Mouse (Mus musculus) v-Abl transformed pro-B cells (cell line): ENCODE measurements around the gene Zfp622.

Source experiments
- in situ Hi-C, 2 experiments: fragments of 400-800 bp; cut with MboI; formaldehyde crosslinking; loops; one replicate each; pipeline ENCODE4 v1.15.1; 2025; ENCODE audit not compliant: unreplicated experiment in 2 of 2

Zfp622 gene

GRCm38 (mm10) chr15:25984067-25984733, at the start of gene Zfp622:
Gene Zfp622, plus strand, starts transcription at chr15:25984366.
- in situ Hi-C loops = loop anchor here (5.0 to 25.0 kb wide), 6 partner anchors 92 to 1878 kb away; partner anchors contain the start of gene Otulin (in 2 of the 2)

- in situ Hi-C loops = no loop called here
Observed at GRCm38 (mm10) chr15:25934411-25934810, 49.8 kb upstream of the Zfp622 start.

GRCm38 (mm10) chr15:25938496-25938895, 45.7 kb upstream of the Zfp622 start:
- in situ Hi-C loops = no loop called here

DNA sequence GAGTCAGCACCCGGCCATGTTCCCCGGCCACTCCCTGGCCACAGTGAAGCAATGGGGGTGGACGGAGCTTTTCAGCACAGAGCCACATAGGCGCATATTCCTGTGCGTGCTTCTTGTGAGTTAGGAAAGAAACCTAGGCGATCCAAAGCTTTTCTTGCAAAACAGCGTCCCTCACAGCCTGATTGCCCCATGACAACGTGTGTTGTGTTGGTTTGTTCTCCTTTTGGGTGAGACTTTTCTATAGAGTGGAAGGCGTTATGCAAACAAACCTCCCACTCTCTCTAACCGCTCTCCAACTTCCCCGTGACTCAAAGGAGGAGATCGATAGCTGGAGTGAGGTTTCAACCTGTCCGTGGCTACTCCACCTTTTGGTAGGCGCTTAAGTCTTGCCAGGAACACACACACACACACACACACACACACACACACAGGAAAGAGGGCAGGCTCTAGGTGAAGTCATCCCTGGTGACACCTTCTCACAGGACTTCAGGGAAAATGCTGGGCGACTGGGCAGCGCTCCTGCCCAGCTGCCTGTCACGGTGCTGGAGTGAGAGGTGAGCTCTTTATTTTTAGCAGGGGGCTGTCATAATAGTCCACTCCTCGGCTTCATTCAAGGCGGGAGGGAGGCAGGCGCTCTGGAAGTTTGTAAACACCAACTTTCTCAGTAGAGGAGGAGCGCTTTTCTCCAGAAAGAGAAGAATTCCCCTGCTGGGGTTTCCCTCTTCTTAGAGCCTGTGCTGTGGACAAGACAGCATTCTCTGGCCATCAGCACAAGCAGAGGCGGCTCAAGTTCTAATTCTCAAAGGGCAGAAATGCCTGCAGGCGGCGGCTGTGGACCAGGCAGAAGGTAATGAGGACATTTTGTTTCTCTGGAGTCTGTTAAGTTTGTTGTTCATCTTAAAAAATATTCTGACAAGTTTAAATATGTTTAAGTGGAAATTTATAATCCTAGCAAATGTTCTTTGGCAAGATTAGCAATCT, 43.5 kb upstream of the Zfp622 start:
- in situ Hi-C loops = no loop called here

GRCm38 (mm10) chr15:25941514-25941913, 42.7 kb upstream of the Zfp622 start:
- in situ Hi-C loops = no loop called here

DNA sequence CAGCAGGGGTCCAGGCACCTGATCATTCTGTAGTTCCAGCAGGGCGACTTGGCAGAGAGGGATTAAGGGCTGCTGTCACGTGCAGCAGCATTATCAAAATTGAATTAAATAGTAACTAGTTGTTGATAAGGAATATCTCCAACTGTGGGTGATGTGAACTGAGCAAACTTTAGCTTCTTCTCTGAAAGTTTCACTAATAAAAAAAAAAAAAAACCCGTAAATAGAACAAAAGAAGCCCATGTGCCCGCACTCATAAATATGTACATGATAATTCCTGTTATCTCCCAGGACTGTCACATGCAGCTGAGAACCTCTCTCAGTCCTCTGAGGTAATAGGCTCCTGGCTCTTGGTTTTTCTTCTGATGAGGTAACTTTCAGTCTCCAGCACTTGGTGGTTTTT, 41.8 kb upstream of the Zfp622 start:
- in situ Hi-C loops = no loop called here

DNA sequence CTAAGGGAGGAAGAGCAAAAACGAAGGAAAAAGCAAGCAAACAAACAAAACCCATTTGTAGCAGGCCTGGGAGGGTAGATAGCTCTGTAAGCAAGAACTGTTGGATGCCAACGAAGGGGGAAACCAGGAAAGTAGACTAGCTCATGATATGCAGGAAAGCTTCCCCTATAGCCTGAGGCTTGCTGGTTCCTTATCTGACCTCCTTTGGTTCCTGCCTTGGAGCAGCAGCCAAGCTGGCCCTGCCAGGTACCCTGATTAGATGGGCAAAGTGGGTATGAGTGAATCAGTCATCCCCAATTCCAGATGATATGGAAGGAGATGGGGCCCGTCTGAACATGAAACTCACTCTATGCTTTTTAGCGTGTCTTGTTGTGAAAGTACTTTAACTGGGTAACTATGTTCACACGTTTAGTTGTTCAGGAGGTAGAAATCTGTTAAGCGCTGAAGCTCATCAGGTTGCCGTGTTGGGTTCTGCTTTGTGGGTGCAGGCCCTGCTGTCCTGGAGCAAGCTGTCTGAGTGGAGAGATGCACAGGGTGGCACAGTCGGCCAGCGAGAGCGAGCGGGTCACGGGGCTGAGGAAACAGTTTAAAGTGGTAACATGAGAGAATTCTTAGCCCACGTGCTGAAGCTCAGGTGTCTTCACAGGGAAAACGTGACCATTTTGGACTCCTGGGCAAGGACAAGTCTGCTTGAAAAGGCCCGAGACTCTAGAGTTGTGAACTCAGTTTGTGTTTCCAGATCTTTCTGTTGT, 40.6 kb upstream of the Zfp622 start:
- in situ Hi-C loops = no loop called here

DNA sequence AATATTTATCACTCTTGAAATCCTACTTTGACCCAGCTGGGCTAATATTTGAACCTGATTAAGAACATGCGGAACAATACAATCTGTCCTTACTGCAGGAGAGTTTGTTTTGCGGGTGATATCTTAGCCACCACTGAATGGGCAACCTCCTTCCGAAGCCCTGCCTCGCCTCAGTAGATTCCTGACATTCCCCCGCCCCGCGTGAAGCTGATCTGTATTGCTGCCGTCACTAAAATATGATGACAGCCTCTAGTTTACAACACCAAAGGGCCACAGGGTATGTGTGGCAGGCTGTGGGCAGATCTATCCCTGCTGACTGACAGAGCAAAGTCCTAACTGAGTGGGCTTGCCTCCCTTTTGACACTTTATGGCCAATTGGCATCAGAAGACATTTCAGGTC, 38.9 kb upstream of the Zfp622 start:
- in situ Hi-C loops = no loop called here

GRCm38 (mm10) chr15:25946482-25946881, 37.7 kb upstream of the Zfp622 start:
- in situ Hi-C loops = no loop called here

DNA sequence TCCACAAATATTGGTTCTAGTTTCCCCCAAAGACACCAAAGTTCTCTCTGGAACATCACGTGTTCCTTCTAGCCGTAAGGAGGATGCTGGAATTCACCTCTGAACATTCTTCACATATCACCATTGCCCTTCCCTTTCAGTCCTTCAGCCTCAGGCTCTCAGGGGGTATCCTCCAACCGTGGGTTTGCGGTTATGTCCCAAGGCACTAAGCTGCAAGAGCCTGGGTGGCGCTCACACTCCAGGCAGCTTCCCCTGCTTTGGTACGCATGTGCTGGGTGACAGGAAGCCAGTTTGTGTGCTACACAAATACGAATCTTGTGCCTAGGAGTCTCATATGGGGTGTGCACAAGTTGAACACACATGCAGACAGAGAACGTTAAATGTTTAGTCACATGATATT, 36.8 kb upstream of the Zfp622 start:
- in situ Hi-C loops = no loop called here

DNA sequence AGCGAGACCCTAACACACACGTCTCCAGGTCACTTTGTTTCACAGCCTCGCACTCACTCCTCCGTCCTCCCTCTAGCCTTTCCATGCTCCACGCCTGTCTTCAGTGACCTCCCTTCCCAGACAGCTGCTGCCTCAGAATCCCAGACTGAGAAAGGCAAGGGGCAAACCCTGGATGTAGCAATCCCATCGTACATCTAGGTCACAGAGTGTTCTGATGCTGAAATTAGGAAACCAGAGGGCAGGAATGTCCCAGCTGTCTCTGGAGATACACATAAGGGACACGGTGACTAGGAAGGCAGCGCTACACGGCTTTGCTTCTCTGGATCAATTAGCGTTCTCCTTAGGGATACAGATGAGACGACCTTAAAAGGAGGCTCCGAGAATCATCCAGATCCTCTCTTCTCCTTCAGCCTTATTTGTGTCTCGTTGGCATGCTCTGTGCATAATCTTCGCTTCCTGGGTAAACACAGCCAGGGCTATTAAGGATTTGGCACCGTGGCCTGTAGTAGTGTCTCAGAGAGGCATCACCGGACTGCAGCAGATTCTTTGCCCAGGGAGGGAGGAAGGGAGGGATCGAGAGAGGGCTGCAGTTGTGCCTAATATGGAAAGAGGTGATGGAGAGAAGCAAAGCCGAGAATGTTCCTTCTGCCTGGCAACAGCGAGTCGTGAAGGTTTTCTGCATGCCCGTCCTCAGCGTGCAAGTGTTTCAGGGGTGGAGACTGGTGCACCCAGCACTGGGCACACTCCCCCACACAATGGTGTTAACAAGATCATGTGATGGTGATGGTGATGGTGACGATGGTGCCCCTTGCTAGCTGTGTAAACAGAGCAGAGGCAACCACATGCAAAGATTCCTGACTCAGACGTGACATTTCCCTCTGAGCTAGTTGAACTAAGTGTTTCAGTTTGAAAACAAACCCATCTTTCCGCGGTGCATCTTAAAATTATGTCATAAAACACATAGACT, 35.6 kb upstream of the Zfp622 start:
- in situ Hi-C loops = no loop called here

- in situ Hi-C loops = no loop called here
Observed at GRCm38 (mm10) chr15:25949696-25950095, 34.5 kb upstream of the Zfp622 start.

DNA sequence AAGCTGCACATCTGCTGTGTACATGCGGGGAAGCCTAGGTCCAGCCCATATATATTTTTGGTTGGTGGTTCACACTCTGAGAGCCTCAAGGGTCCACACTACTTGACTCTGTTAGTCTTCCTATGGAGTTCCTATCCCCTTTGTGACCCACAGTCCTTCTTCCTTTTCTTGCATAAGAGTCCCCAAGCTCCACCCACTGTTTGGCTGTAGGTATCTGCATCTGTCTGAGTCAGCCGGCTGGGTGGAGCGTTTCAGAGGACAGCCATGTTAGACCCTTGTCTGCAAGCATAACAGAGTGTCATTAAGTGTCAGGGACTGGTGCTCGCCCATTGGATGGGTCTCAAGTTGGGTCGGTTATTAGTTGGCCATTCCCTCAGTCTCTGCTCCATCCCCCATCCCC, 33.6 kb upstream of the Zfp622 start:
- in situ Hi-C loops = no loop called here

DNA sequence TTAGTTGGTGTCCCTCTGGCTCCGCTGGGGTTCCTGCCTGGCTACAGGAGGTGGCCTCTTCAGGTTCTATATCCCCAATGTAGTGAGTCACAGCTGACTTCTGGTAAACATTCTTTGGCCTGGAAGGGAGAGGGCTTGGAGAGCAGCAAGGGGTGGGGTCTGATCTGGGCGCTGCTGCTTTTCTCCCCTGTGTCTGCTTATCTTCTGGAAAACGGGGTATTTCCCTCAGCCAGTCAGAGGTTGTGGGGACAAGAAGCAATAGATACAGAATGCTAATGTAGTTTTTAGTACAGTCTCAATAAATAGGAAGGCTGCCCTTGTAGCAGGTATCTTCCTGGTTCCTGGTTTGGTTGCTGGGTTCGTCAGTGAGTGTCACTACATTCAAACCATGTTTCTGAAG, 33.1 kb upstream of the Zfp622 start:
- in situ Hi-C loops = no loop called here

GRCm38 (mm10) chr15:25956001-25956400, 28.2 kb upstream of the Zfp622 start:
- in situ Hi-C loops = no loop called here

DNA sequence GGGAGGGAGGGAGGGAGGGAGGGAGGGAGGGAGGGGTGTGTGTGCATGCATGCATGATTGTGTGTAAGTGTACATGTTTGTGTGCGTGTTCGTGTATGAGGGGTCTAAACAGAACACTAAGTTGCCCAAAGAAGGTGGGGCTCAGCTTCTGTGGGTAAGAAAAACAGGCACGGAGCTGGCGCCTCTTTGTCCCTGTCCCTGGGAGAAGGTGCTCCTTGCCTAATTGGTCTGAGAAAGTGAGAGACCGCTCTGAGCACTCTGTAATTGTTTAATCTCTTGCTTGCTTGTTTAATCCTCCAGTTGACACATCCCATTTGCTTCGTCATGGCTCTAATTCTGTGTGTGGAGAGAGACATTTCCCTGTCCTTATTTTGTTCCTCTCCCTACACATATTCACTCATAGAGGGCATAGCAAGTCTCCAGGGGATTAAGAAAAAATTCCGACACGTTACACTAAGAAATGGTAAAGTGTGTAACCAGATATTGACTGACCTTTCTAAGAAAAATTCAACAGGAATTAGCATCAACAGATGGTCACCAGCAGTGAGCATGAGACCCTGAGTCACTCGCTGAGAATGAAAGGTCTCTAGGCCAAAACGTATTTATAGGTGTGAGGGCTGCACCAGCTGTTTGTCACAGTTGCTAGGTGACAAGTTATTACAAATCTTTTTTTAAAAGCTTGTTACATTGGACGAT, 27.6 kb upstream of the Zfp622 start:
- in situ Hi-C loops = no loop called here

GRCm38 (mm10) chr15:25957651-25958050, 26.5 kb upstream of the Zfp622 start:
- in situ Hi-C loops = no loop called here

DNA sequence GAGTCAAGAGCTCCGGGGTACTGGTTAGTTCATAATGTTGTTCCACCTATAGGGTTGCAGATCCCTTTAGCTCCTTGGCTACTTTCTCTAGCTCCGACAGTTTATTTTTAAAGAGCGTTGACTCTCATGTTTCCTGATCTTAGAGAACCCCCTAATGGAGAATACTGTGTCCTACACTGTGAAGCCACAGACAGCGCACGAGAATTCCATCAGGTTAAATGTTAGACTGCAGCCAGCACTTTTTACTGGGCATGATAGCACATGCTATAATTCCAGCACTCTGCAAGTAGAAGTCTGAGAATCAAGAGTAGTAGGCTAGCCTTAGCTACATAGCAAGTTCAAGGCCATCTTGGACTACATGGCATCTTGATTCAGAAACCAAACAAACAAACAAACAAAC, 24.8 kb upstream of the Zfp622 start:
- in situ Hi-C loops = no loop called here

GRCm38 (mm10) chr15:25960231-25960630, 23.9 kb upstream of the Zfp622 start:
- in situ Hi-C loops = no loop called here
